Mouse (Mus musculus): ENCODE measurements around the gene Osm. TPM values are rescaled to one million over a fixed set of nuclear protein-coding genes. Genes with fewer than 3 reads are reported as not detected.

Gene Osm
- polyA plus RNA-seq (2012; rRNA removed; ENCODE audit: low replicate concordance): 0.05 and 0.26 TPM in 2 replicates

DNA sequence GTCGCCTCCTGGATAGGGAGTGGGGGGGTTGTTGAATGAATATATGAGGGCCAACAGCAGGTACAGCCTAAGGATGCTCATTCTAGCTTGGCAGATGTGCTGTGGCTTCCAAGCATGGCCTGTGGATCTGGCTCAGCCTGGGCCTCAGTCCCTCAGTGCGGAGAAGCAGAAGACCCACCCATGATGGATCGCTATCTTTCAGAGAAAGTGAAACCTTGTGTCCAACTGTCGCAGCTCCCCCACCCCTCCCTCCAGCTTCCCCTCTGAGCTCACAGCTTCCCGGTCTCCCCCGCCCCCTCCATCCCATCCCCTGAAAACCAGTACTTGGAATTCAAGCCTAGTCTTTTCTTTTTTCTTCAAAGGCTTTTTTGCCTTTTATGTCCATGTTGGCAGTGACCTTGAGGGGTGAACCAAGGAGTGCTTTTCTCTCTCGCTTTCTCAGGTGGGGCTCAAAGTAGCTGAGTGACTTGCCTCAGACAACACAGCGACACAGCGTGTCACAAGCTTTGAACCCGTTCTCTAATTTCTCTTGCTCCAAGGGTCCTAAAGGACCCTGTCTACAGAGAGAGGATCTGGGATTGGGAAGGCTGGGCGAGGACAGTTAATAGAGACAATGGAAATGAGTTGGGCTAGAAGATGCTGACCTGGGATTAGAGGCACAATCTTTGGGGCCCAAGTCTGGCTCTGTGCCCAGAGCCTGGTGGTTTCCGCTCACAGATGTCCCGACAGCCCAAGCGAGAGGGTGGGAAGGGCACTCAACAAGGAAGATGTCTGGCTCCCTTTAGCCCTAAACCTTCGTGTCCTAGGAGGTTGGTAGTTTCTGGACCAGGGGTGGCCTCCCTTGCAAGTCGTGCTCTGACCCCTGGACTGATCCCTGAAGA, at the start of gene Osm:
Gene Osm, plus strand, starts transcription at position 756 of the 881 bp plus-strand sequence.

DNA sequence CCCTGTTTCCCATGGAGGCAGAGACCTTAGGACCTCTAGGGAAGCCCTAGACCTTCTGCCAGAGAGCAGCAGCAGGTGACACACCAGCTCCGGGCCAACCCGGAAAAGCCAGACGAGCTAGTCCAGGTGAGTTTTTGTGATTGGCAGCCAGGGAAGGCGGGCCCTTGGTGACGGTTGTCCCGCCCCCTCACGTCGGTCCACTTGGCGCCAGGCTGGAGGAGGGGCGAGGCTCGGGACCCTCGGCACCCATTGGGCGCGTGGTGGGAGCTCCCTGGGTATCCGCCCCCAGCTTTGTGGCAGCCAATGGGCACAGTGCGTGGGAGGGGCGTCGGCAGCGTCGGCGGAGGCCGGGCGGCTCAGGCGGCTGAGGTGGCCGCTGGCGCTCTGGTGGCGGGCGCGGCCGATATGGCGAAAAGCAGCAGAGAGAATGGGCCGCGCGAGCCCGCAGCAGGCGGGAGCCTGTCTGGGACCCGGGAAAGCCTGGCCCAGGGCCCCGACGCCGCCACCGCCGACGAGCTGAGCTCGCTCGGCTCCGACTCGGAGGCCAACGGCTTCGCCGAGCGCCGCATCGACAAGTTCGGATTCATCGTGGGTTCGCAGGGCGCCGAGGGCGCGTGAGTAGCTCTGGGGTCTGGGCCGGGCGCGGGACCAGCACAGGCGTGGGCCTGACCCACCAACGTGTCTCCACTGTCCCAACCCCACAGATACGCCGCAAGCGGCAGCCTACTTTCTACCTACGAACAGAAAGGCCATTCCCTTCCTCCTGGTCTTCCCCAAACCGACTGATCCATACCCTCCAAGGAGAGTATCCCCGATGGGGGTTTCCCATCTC, 49.5 kb upstream of the Osm start, which contains the start of gene Tbc1d10a:
Gene Tbc1d10a, plus strand, starts transcription at position 304 of the 832 bp plus-strand sequence.

DNA sequence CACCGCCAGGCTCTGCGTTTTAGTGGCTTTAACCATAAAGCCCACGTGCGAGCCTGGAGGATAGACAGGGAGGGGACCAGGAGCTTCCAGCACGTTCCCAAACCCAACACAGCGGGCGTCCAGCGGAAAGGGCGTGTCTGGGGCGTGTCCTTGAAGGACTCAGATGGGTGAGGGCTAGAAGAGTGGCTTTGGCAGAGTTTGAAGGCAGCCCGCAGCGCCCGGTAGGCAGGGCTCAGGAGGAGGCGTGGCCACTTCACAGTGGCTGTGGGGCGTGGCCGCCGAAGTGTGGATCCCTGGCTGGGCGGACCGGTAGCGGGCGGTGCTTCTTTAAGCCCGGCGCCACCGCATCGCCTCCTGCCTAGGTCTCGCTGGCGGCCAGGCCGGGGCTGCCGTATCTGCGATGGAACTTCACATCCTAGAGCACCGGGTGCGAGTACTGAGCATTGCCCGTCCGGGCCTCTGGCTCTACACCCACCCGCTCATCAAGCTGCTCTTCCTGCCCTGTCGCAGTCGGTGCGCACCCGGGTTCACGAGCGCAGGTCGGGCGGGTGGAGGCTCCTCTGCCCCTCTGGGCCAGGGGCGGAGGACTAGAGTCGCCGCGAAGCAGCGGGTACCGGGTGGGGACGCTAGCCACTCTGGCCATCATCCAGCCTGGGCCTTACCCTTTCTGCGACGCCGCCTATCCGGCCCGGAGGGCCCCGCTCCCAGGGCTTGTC, 18.1 kb upstream of the Osm start, which contains the start of gene Castor1:
Gene Castor1, plus strand, starts transcription at position 312 of the 716 bp plus-strand sequence.

DNA sequence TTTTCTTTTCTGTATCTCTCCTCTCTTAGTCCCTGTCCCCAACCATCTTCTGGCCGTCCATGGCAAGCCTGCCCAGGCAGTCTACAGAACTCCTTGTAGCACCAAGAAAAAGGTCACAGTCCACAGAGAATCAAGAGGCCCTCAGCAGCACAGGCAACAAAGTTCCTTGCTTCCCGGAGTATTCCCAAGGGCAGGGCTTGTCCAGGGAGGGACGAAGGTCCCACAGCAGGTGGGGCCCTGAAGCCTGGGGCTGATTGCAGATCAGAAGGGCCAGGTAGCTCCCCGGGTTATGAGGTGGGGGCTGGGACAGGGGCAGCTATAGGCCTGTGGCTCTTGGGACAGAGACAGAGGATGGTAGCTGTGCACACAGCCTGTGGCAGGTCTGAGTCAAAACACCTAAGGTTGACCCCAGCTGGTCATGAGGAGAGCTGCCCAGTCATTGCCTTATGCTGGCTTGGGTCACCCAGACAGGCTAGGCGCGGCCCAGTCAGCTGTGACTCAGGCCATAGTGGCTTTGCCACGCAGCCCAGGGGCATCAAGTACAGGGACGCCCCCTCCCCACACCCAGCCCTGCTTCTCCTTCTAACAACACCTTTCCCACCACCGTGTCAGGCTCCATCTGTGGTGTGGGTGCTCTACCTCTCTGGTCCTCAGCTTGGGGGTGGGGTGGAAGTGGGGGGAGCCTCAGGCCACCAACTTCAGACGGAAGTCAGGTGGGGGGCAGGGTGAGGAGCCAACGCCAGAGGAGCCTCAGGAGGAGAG, 20.8 kb downstream of the Osm start, which contains the start of gene Lif:
Gene Lif, plus strand, starts transcription at position 712 of the 762 bp plus-strand sequence.

Other genes starting within 250 kb of the Osm start
- 0.12 and 0.19 TPM in 2 replicates for gene Sec14l4, start 205.0 kb upstream of the Osm start, polyA plus RNA-seq (2012; rRNA removed; ENCODE audit: low replicate concordance)
- gene Sec14l3, start 171.6 kb upstream of the Osm start, polyA plus RNA-seq (2012; rRNA removed; ENCODE audit: low replicate concordance): not detected in 2 replicates
- gene Mtfp1, start 141.0 kb upstream of the Osm start, polyA plus RNA-seq (2012; rRNA removed; ENCODE audit: low replicate concordance): 48.5 and 49.0 TPM in 2 replicates
- gene Sec14l2, start 113.0 kb upstream of the Osm start, polyA plus RNA-seq (2012; rRNA removed; ENCODE audit: low replicate concordance): 31.2 and 70.7 TPM in 2 replicates
- gene Rnf215, start 101.2 kb upstream of the Osm start, polyA plus RNA-seq (2012; rRNA removed; ENCODE audit: low replicate concordance): 12.4 and 20.5 TPM in 2 replicates
- gene Ccdc157, start 76.1 kb upstream of the Osm start, polyA plus RNA-seq (2012; rRNA removed; ENCODE audit: low replicate concordance): 1.2 and 2.2 TPM in 2 replicates
- 19.7 and 24.3 TPM in 2 replicates for gene Sf3a1, start 76.1 kb upstream of the Osm start, polyA plus RNA-seq (2012; rRNA removed; ENCODE audit: low replicate concordance)
- 29.9 and 52.6 TPM in 2 replicates for gene Tbc1d10a, start 49.6 kb upstream of the Osm start, polyA plus RNA-seq (2012; rRNA removed; ENCODE audit: low replicate concordance)
- 4.0 and 5.2 TPM in 2 replicates for gene Castor1, start 18.2 kb upstream of the Osm start, polyA plus RNA-seq (2012; rRNA removed; ENCODE audit: low replicate concordance)
- gene Lif, start 21.1 kb downstream of the Osm start, polyA plus RNA-seq (2012; rRNA removed; ENCODE audit: low replicate concordance): 2.9 and 4.1 TPM in 2 replicates
- gene Hormad2, start 204.7 kb downstream of the Osm start, polyA plus RNA-seq (2012; rRNA removed; ENCODE audit: low replicate concordance): not detected in 2 replicates

All from duodenum, adult 2 months (tissue).